Mouse (Mus musculus): ENCODE data around the gene Ganab. TPM values are rescaled to one million over a fixed set of nuclear protein-coding genes. Genes with fewer than 3 reads are reported as not detected.

The Ganab gene
- polyA plus RNA-seq, 1 experiment from 2014 or later: 114 TPM

- Histone ChIP-seq H3K36me3 (peaks cover 39% of the 10 kb centered on the region), H3K4me3 (peak overlapping the region; percentile 72), H3K4me1 (peaks cover 6% of the 10 kb centered on the region), H3K27ac (no peak overlapping the region), H3K4me2 (replicated peaks) (peak overlapping the region; percentile 83), H3K9me3 (replicated peaks) (no peaks in the 10 kb centered on the region), H3K27me3 (no peaks in the 10 kb centered on the region), H3K9ac (peak overlapping the region; percentile 84)
- WGBS: 77% methylated on average over 10 of the region's 10 CpGs
- ATAC-seq (ENCODE audit: low FRiP score): no peak
Observed at GRCm38 (mm10) chr19:8872266-8872840, 25.5 kb upstream of the Ganab start.

- Histone ChIP-seq H3K27ac (no peak overlapping the region), H3K27me3 (no peaks in the 10 kb centered on the region), H3K36me3 (peaks cover 39% of the 10 kb centered on the region), H3K9me3 (replicated peaks) (no peaks in the 10 kb centered on the region), H3K9ac (no peak overlapping the region), H3K4me2 (replicated peaks) (no peak overlapping the region), H3K4me1 (peaks cover 14% of the 10 kb centered on the region), H3K4me3 (no peak overlapping the region)
- no peak for ATAC-seq (ENCODE audit: low FRiP score)
- 94% methylated on average over 7 of the region's 7 CpGs for WGBS
Observed at GRCm38 (mm10) chr19:8875031-8875430, 22.8 kb upstream of the Ganab start.

- Histone ChIP-seq H3K9me3 (replicated peaks) (no peaks in the 10 kb centered on the region), H3K4me3 (peak within 1 kb of the TSS; percentile 70), H3K9ac (peak within 1 kb of the TSS; percentile 82), H3K4me1 (peaks cover 9% of the 10 kb centered on the region), H3K4me2 (replicated peaks) (peak within 1 kb of the TSS; percentile 69), H3K27ac (peak within 1 kb of the TSS; percentile 83), H3K27me3 (no peaks in the 10 kb centered on the region), H3K36me3 (peaks cover 14% of the 10 kb centered on the region)
- WGBS: under 1% methylated on average over 42 of the region's 42 CpGs
- ATAC-seq (ENCODE audit: low FRiP score): peak; percentile 97
Observed at GRCm38 (mm10) chr19:8880311-8881033, 17.4 kb upstream of the Ganab start, which contains the start of gene Uqcc3. Gene Uqcc3, minus strand, starts transcription at chr19:8880923.

GRCm38 (mm10) chr19:8881034-8881392, 16.9 kb upstream of the Ganab start:
- H3K9me3 ChIP-seq (replicated peaks): no peaks in the 10 kb centered on the region
- 0 out of 2 replicates have a peak, but pooled peaks have one; percentile 7 for ATAC-seq (ENCODE audit: low FRiP score)
- H3K4me1 ChIP-seq: peaks cover 9% of the 10 kb centered on the region
- WGBS: 21% methylated on average over 3 of the region's 3 CpGs
- H3K27me3 ChIP-seq: no peaks in the 10 kb centered on the region
- H3K27ac ChIP-seq: no peak overlapping the region
- peak overlapping the region; percentile 70 for H3K4me3 ChIP-seq
- peak overlapping the region; percentile 82 for H3K9ac ChIP-seq
- peaks cover 9% of the 10 kb centered on the region for H3K36me3 ChIP-seq
- H3K4me2 ChIP-seq (replicated peaks): peak overlapping the region; percentile 69

- no peaks in the 10 kb centered on the region for H3K27me3 ChIP-seq
- no peak within 1 kb of the TSS for H3K27ac ChIP-seq
- no peak within 1 kb of the TSS for H3K9ac ChIP-seq
- H3K4me2 ChIP-seq (replicated peaks): no peak within 1 kb of the TSS
- 82% methylated on average over 3 of the region's 3 CpGs for WGBS
- H3K36me3 ChIP-seq: no peaks in the 10 kb centered on the region
- H3K4me1 ChIP-seq: peaks cover 16% of the 10 kb centered on the region
- no peaks in the 10 kb centered on the region for H3K9me3 ChIP-seq (replicated peaks)
- no peak within 1 kb of the TSS for H3K4me3 ChIP-seq
- ATAC-seq (ENCODE audit: low FRiP score): no peak
Observed at GRCm38 (mm10) chr19:8883616-8884015, 14.3 kb upstream of the Ganab start, which contains the start of the genes Lbhd1 and Gm49403. Gene Lbhd1, plus strand, starts transcription at chr19:8883732. Gene Gm49403, plus strand, starts transcription at chr19:8883930.

GRCm38 (mm10) chr19:8886916-8887584, 10.8 kb upstream of the Ganab start:
- no peaks in the 10 kb centered on the region for H3K27me3 ChIP-seq
- no peak overlapping the region for H3K27ac ChIP-seq
- peaks cover 14% of the 10 kb centered on the region for H3K4me1 ChIP-seq
- no peak for ATAC-seq (ENCODE audit: low FRiP score)
- no peak overlapping the region for H3K4me3 ChIP-seq
- H3K9me3 ChIP-seq (replicated peaks): no peaks in the 10 kb centered on the region
- 48% methylated on average over 1 of the region's 1 CpGs for WGBS
- H3K9ac ChIP-seq: no peak overlapping the region
- H3K36me3 ChIP-seq: peaks cover 6% of the 10 kb centered on the region; the same call in 1 of the 2 replicates
- H3K4me2 ChIP-seq (replicated peaks): no peak overlapping the region

GRCm38 (mm10) chr19:8887585-8888463, 10.0 kb upstream of the Ganab start:
- Histone ChIP-seq H3K36me3 (peaks cover 6% of the 10 kb centered on the region; the same call in 1 of the 2 replicates), H3K27ac (peak overlapping the region; percentile 35; the same call in 1 of the 2 replicates), H3K4me1 (peaks cover 17% of the 10 kb centered on the region), H3K9me3 (replicated peaks) (no peaks in the 10 kb centered on the region), H3K27me3 (no peaks in the 10 kb centered on the region), H3K4me3 (peak overlapping the region; percentile 59), H3K4me2 (replicated peaks) (peak overlapping the region; percentile 72), H3K9ac (peak overlapping the region; percentile 71)
- no peak for ATAC-seq (ENCODE audit: low FRiP score)
- 15% methylated on average over 19 of the region's 19 CpGs for WGBS

GRCm38 (mm10) chr19:8888511-8889385, 9.1 kb upstream of the Ganab start, which contains the start of the genes 1810009A15Rik and Gm49416:
Gene 1810009A15Rik, plus strand, starts transcription at chr19:8888853.
Gene Gm49416, plus strand, starts transcription at chr19:8888926.
- ATAC-seq (ENCODE audit: low FRiP score): peak; percentile 93
- no peaks in the 10 kb centered on the region for H3K9me3 ChIP-seq (replicated peaks)
- peak within 1 kb of the TSS; percentile 71 for H3K9ac ChIP-seq
- under 1% methylated on average over 58 of the region's 58 CpGs for WGBS
- H3K4me1 ChIP-seq: peaks cover 21% of the 10 kb centered on the region
- no peaks in the 10 kb centered on the region for H3K27me3 ChIP-seq
- peak within 1 kb of the TSS; percentile 72 for H3K4me2 ChIP-seq (replicated peaks)
- peaks cover 6% of the 10 kb centered on the region; the same call in 1 of the 2 replicates for H3K36me3 ChIP-seq
- H3K27ac ChIP-seq: peak within 1 kb of the TSS; percentile 81
- H3K4me3 ChIP-seq: peak within 1 kb of the TSS; percentile 59

GRCm38 (mm10) chr19:8892829-8893766, 4.8 kb upstream of the Ganab start, which contains the start of gene Ints5:
Gene Ints5, plus strand, starts transcription at chr19:8893005.
- Histone ChIP-seq H3K4me2 (replicated peaks) (peak within 1 kb of the TSS; percentile 77), H3K27me3 (no peaks in the 10 kb centered on the region), H3K4me1 (peaks cover 33% of the 10 kb centered on the region), H3K36me3 (peaks cover 30% of the 10 kb centered on the region), H3K9ac (peak within 1 kb of the TSS; percentile 90), H3K27ac (peak within 1 kb of the TSS; percentile 80), H3K9me3 (replicated peaks) (no peaks in the 10 kb centered on the region), H3K4me3 (peak within 1 kb of the TSS; percentile 82)
- WGBS: 3% methylated on average over 54 of the region's 54 CpGs
- ATAC-seq (ENCODE audit: low FRiP score): peak; percentile 49

GRCm38 (mm10) chr19:8895397-8895960, 2.4 kb upstream of the Ganab start:
- no peak overlapping the region for H3K4me2 ChIP-seq (replicated peaks)
- no peak for ATAC-seq (ENCODE audit: low FRiP score)
- WGBS: 91% methylated on average over 9 of the region's 9 CpGs
- no peaks in the 10 kb centered on the region for H3K27me3 ChIP-seq
- peaks cover 36% of the 10 kb centered on the region for H3K4me1 ChIP-seq
- peaks cover 28% of the 10 kb centered on the region for H3K36me3 ChIP-seq
- peak overlapping the region; percentile 23; the same call in 1 of the 2 replicates for H3K9ac ChIP-seq
- no peak overlapping the region for H3K4me3 ChIP-seq
- H3K27ac ChIP-seq: no peak overlapping the region
- no peaks in the 10 kb centered on the region for H3K9me3 ChIP-seq (replicated peaks)

Data from hindbrain, embryonic 12.5 days (tissue).